Mouse (Mus musculus) left cerebral cortex, postnatal 14 days (tissue): ENCODE measurements around the gene Malrd1. TPM values are rescaled to one million over a fixed set of nuclear protein-coding genes. Genes with fewer than 3 reads are reported as not detected.

Experiments
- DNase-seq, 2 experiments: peaks; one replicate each; pipeline ENCODE4 v3.0.0; 2021 to 2022; ENCODE audit warnings: low spot score in 2 of 2, mixed read lengths in 1 of 2
- intact Hi-C: fragments of 180-260 bp; cut with DNase I; formaldehyde crosslinking; loops from one replicate; pipeline ENCODE4 v1.15.1; 2025
- total RNA-seq, 2 experiments: library from RNA; stranded (reverse); gene quantifications; 2 replicates each; pipeline ENCODE4 v1.2.3; 2021

The Malrd1 gene
- total RNA-seq, 2 experiments from 2014 or later = 0.04 to 0.06 TPM

DNA sequence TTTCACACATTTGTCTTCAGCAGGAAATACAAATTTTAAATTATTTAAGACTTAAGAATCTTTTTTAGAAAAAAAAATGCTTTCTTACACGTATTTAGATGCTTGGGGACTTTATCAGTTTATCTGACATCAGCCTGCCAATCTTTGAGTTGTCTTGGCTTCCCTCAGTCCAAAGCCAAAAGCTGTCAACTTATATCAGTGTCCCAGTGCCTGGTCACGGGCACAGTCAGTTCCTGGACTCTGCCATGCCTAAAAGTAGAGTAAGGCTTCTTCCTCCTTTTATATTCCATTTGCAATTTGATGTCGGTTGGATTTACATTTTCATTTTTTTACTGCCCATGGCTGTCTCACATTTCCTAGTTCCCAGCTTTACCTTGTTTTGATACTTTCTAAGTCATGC, 722.6 kb downstream of the Malrd1 start:
- no peak for DNase-seq
- intact Hi-C loops = no loop called here

GRCm38 (mm10) chr2:16252274-16252673, 726.0 kb downstream of the Malrd1 start:
- intact Hi-C loops = no loop called here

More at GRCm38 (mm10) chr2:16252274-16252673, 726.0 kb downstream of the Malrd1 start:
- no peak for DNase-seq
